Mouse (Mus musculus) lung, embryonic 14.5 days (tissue): ENCODE measurements around the gene Igfbp1. TPM values are rescaled to one million over a fixed set of nuclear protein-coding genes. Genes with fewer than 3 reads are reported as not detected.
"Not testable (repeated sequence)": the region's sequence is repeated elsewhere in the genome, so short reads cannot be mapped to it uniquely, and the experiment has no call there.

Source experiments
- ATAC-seq: fragments of 200-750 bp; cut with Nextera tagmentation; 2 replicates; pipeline ENCODE4 v1.8.0; 2017; ENCODE audit warnings: mild to moderate bottlenecking, moderate TSS enrichment, moderate library complexity; ENCODE audit not compliant: insufficient read depth
- DNase-seq: peaks from one replicate; pipeline ENCODE4 v3.0.0-alpha.2; 2015
- H3K27ac ChIP-seq: fragments of 300-500 bp; sonication (generic); 2 replicates; pipeline ENCODE4 v1.5.1; 2014; ENCODE audit warnings: low read depth, mild to moderate bottlenecking, moderate library complexity
- H3K27me3 ChIP-seq: fragments of 300-500 bp; sonication (generic); 2 replicates; pipeline ENCODE4 v1.6.1; 2014; ENCODE audit warnings: low read length, control low read depth; ENCODE audit not compliant: insufficient read depth
- H3K36me3 ChIP-seq: fragments of 300-500 bp; sonication (generic); 2 replicates; pipeline ENCODE4 v1.6.1; 2014; ENCODE audit warnings: control low read depth; ENCODE audit not compliant: insufficient read depth
- H3K4me1 ChIP-seq: fragments of 300-500 bp; sonication (generic); 2 replicates; pipeline ENCODE4 v1.6.1; 2014; ENCODE audit warnings: antibody characterized with exemption, control low read depth; ENCODE audit not compliant: insufficient read depth
- H3K4me2 ChIP-seq: fragments of 300-500 bp; sonication (generic); 2 replicates; pipeline ENCODE4 v1.6.1; 2014; ENCODE audit warnings: mild to moderate bottlenecking
- H3K4me3 ChIP-seq: fragments of 300-500 bp; sonication (generic); 2 replicates; pipeline ENCODE4 v1.5.1; 2014; ENCODE audit warnings: low read depth, low read length
- H3K9ac ChIP-seq: fragments of 300-500 bp; sonication (generic); 2 replicates; pipeline ENCODE4 v1.6.1; 2014
- H3K9me3 ChIP-seq: fragments of 300-500 bp; sonication (generic); 2 replicates; pipeline ENCODE4 v1.6.1; 2016; ENCODE audit warnings: low read depth, low read length, control low read depth
- CTCF ChIP-seq: IDR thresholded peaks from 2 replicates; pipeline ENCODE4 v1.5.1; 2016; ENCODE audit warnings: antibody characterized with exemption, low read depth
- WGBS: fragments of 180-500 bp; shearing (Covaris S2); extraction: QIAGEN DNeasy Blood & Tissue Kit; methylation state at CpG from one replicate; pipeline ENCODE4 v1.1.7; 2014; 5-methylcytosine and 5-hydroxymethylcytosine counted together
- polyA plus RNA-seq: library from polyadenylated mRNA; unstranded; fragments of >200 nt; fragmentation: Nextera tagmentation; extraction: Ambion mirVana; gene quantifications from 2 replicates; pipeline ENCODE4 v1.2.1, GENCODE M21; 2014

The Igfbp1 gene
- polyA plus RNA-seq, 1 experiment from 2014 or later: 0.12 TPM

- DNase-seq: peak; percentile 86
- WGBS: 2% methylated on average over 14 of the region's 14 CpGs
- H3K27ac ChIP-seq: no peak overlapping the region
- H3K9me3 ChIP-seq: no peaks in the 10 kb centered on the region
- ATAC-seq: no peak
- peaks cover 40% of the 10 kb centered on the region for H3K27me3 ChIP-seq
- H3K4me3 ChIP-seq: peak overlapping the region; percentile 56; the same call in 1 of the 2 replicates
- H3K9ac ChIP-seq: no peak overlapping the region
- peaks cover 6% of the 10 kb centered on the region; the same call in 1 of the 2 replicates for H3K4me1 ChIP-seq
- peak; percentile 78 for TF ChIP-seq CTCF
- H3K36me3 ChIP-seq: no peaks in the 10 kb centered on the region
- peak overlapping the region; percentile 92 for H3K4me2 ChIP-seq
Observed at GRCm38 (mm10) chr11:7214761-7215160, 17.2 kb downstream of the Igfbp1 start.

GRCm38 (mm10) chr11:7215703-7216102, 18.1 kb downstream of the Igfbp1 start:
- Histone ChIP-seq H3K4me2 (no peak overlapping the region), H3K9ac (no peak overlapping the region), H3K27me3 (peaks cover 40% of the 10 kb centered on the region), H3K36me3 (no peaks in the 10 kb centered on the region), H3K9me3 (no peaks in the 10 kb centered on the region), H3K27ac (no peak overlapping the region), H3K4me3 (no peak overlapping the region), H3K4me1 (peaks cover 6% of the 10 kb centered on the region; the same call in 1 of the 2 replicates)
- DNase-seq (peak; percentile 82), ATAC-seq (no peak)
- WGBS: 9% methylated on average over 8 of the region's 8 CpGs
- peak; percentile 73 for TF ChIP-seq CTCF

GRCm38 (mm10) chr11:7221826-7222225, 24.2 kb downstream of the Igfbp1 start:
- ATAC-seq, H3K4me3 ChIP-seq, H3K4me1 ChIP-seq, H3K9ac ChIP-seq, H3K4me2 ChIP-seq, H3K36me3 ChIP-seq, H3K9me3 ChIP-seq, H3K27ac ChIP-seq, H3K27me3 ChIP-seq: not testable (repeated sequence)
- DNase-seq: peak; percentile 31
- 64% methylated on average over 8 of the region's 8 CpGs for WGBS
- TF ChIP-seq CTCF: peak; percentile 47

GRCm38 (mm10) chr11:7226200-7226599, 28.6 kb downstream of the Igfbp1 start:
- no peak for DNase-seq
- ATAC-seq: no peak
- no peaks in the 10 kb centered on the region for H3K27me3 ChIP-seq
- WGBS: 64% methylated on average over 2 of the region's 2 CpGs
- TF ChIP-seq CTCF: no peak
- no peaks in the 10 kb centered on the region for H3K36me3 ChIP-seq
- no peaks in the 10 kb centered on the region for H3K9me3 ChIP-seq
- H3K27ac ChIP-seq: 0 out of 2 replicates have a peak overlapping the region, but pooled peaks have one; percentile 63
- H3K4me1 ChIP-seq: no peaks in the 10 kb centered on the region
- no peak overlapping the region for H3K9ac ChIP-seq
- H3K4me3 ChIP-seq: no peak overlapping the region
- H3K4me2 ChIP-seq: no peak overlapping the region

- peak; percentile 52 for DNase-seq
- TF ChIP-seq CTCF: no peak
Observed at GRCm38 (mm10) chr11:7226810-7227550, 29.4 kb downstream of the Igfbp1 start.

GRCm38 (mm10) chr11:7228107-7228506, 30.5 kb downstream of the Igfbp1 start:
- WGBS: 55% methylated on average over 4 of the region's 4 CpGs
- H3K4me1 ChIP-seq: no peaks in the 10 kb centered on the region
- H3K36me3 ChIP-seq: no peaks in the 10 kb centered on the region
- H3K9ac ChIP-seq: no peak overlapping the region
- DNase-seq (no peak), ATAC-seq (no peak)
- H3K27ac ChIP-seq: no peak overlapping the region
- no peak for TF ChIP-seq CTCF
- no peaks in the 10 kb centered on the region for H3K27me3 ChIP-seq
- H3K4me2 ChIP-seq: no peak overlapping the region
- H3K4me3 ChIP-seq: no peak overlapping the region
- H3K9me3 ChIP-seq: no peaks in the 10 kb centered on the region

More at GRCm38 (mm10) chr11:7226810-7227550, 29.4 kb downstream of the Igfbp1 start:
- 72% methylated on average over 7 of the region's 7 CpGs for WGBS
- H3K4me2 ChIP-seq: no peak overlapping the region
- no peak overlapping the region for H3K4me3 ChIP-seq
- no peaks in the 10 kb centered on the region for H3K4me1 ChIP-seq
- no peak overlapping the region for H3K9ac ChIP-seq
- no peaks in the 10 kb centered on the region for H3K36me3 ChIP-seq
- H3K9me3 ChIP-seq: no peaks in the 10 kb centered on the region
- H3K27ac ChIP-seq: peak overlapping the region; percentile 63; the same call in 1 of the 2 replicates
- peak; percentile 93 for ATAC-seq
- H3K27me3 ChIP-seq: no peaks in the 10 kb centered on the region

GRCm38 (mm10) chr11:7230000-7230399, 32.4 kb downstream of the Igfbp1 start:
- Histone ChIP-seq H3K27ac (no peak overlapping the region), H3K9ac (no peak overlapping the region; the same call in 1 of the 2 replicates), H3K9me3 (no peaks in the 10 kb centered on the region), H3K27me3 (no peaks in the 10 kb centered on the region), H3K4me2 (no peak overlapping the region), H3K36me3 (no peaks in the 10 kb centered on the region), H3K4me1 (no peaks in the 10 kb centered on the region), H3K4me3 (no peak overlapping the region)
- no peak for TF ChIP-seq CTCF
- 63% methylated on average over 4 of the region's 4 CpGs for WGBS
- ATAC-seq (no peak), DNase-seq (no peak)
